Mouse (Mus musculus): ENCODE results near the gene Ints4. TPM values are rescaled to one million over a fixed set of nuclear protein-coding genes. Genes with fewer than 3 reads are reported as not detected.

Ints4 gene
- polyA plus RNA-seq, 1 experiment from 2014 or later, result 49.2 TPM

GRCm38 (mm10) chr7:97495052-97495451 lies 14.3 kb downstream of the Ints4 start:
- Histone ChIP-seq H3K4me1 (replicated peaks; ENCODE audit: control insufficient read depth, insufficient read depth, low read length) (no peaks in the 10 kb centered on the region), H3K9ac (ENCODE audit: low read depth, low read length) (no peak overlapping the region), H3K4me2 (no peak overlapping the region), H3K27me3 (replicated peaks; ENCODE audit: control insufficient read depth, insufficient read depth, low read length) (no peaks in the 10 kb centered on the region), H3K27ac (ENCODE audit: low read depth, low read length) (no peak overlapping the region), H3K36me3 (ENCODE audit: control insufficient read depth, insufficient read depth, low read length) (peaks cover 5% of the 10 kb centered on the region; the same call in 1 of the 2 replicates), H3K9me3 (ENCODE audit: control insufficient read depth, low read length) (no peaks in the 10 kb centered on the region), H3K4me3 (ENCODE audit: low read depth, low read length) (no peak overlapping the region)
- DNase-seq (ENCODE audit: low spot score) (no peak), ATAC-seq (replicated peaks; ENCODE audit: low FRiP score) (no peak)

DNA sequence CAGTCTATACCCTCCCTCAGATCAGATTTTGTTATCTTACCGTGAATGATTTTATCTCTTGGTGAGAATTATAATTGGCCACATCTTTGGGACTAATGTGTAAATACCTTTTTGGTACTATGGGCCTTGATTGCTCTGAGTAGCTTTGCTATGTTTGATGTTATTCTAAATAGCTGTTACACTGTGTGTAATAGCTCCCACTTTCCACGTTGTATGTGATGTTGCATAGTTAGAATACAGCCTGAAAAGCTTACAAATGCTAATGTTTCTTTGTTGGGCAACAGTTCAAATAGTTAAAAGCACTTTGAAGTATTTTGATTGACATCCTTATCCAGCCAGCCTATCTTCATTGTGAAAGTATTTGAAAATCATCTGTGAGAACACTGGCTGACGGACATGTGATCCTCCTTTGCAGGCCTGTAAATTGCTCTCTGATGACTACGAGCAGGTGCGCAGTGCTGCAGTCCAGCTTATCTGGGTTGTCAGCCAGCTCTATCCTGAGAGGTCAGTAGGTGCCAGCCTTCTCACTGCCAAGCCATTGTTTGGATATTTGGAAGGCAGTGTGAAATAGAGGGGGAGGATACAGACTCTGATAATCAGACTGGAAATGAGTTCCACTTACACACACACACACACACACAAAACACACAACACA lies 19.9 kb downstream of the Ints4 start:
- no peak for DNase-seq (ENCODE audit: low spot score)
- Histone ChIP-seq H3K4me1 (replicated peaks; ENCODE audit: control insufficient read depth, insufficient read depth, low read length) (no peaks in the 10 kb centered on the region), H3K9ac (ENCODE audit: low read depth, low read length) (no peak overlapping the region), H3K36me3 (ENCODE audit: control insufficient read depth, insufficient read depth, low read length) (peaks cover 9% of the 10 kb centered on the region; the same call in 1 of the 2 replicates), H3K9me3 (ENCODE audit: control insufficient read depth, low read length) (no peaks in the 10 kb centered on the region), H3K27ac (ENCODE audit: low read depth, low read length) (no peak overlapping the region), H3K4me2 (no peak overlapping the region), H3K27me3 (replicated peaks; ENCODE audit: control insufficient read depth, insufficient read depth, low read length) (no peaks in the 10 kb centered on the region), H3K4me3 (ENCODE audit: low read depth, low read length) (no peak overlapping the region)
- ATAC-seq (replicated peaks; ENCODE audit: low FRiP score), result no peak
- whole genome bisulfite sequencing, result 84% methylated on average over 5 of the region's 5 CpGs

GRCm38 (mm10) chr7:97514786-97515185 lies 34.0 kb downstream of the Ints4 start:
- 78% methylated on average over 1 of the region's 1 CpGs for WGBS
- H3K4me3 ChIP-seq (ENCODE audit: low read depth, low read length), result no peak overlapping the region
- no peaks in the 10 kb centered on the region for H3K9me3 ChIP-seq (ENCODE audit: control insufficient read depth, low read length)
- DNase-seq (ENCODE audit: low spot score), result no peak
- ATAC-seq (replicated peaks; ENCODE audit: low FRiP score), result no peak
- H3K9ac ChIP-seq (ENCODE audit: low read depth, low read length), result no peak overlapping the region
- no peak overlapping the region for H3K27ac ChIP-seq (ENCODE audit: low read depth, low read length)
- peaks cover 8% of the 10 kb centered on the region; the same call in 1 of the 2 replicates for H3K36me3 ChIP-seq (ENCODE audit: control insufficient read depth, insufficient read depth, low read length)
- H3K4me1 ChIP-seq (replicated peaks; ENCODE audit: control insufficient read depth, insufficient read depth, low read length), result no peaks in the 10 kb centered on the region
- H3K4me2 ChIP-seq, result no peak overlapping the region
- no peaks in the 10 kb centered on the region for H3K27me3 ChIP-seq (replicated peaks; ENCODE audit: control insufficient read depth, insufficient read depth, low read length)

GRCm38 (mm10) chr7:97519935-97520334 lies 39.2 kb downstream of the Ints4 start:
- H3K4me2 ChIP-seq, result no peak overlapping the region
- no peaks in the 10 kb centered on the region for H3K27me3 ChIP-seq (replicated peaks; ENCODE audit: control insufficient read depth, insufficient read depth, low read length)
- no peaks in the 10 kb centered on the region for H3K9me3 ChIP-seq (ENCODE audit: control insufficient read depth, low read length)
- H3K4me3 ChIP-seq (ENCODE audit: low read depth, low read length), result no peak overlapping the region
- H3K27ac ChIP-seq (ENCODE audit: low read depth, low read length), result no peak overlapping the region
- 80% methylated on average over 2 of the region's 2 CpGs for WGBS
- no peak overlapping the region for H3K9ac ChIP-seq (ENCODE audit: low read depth, low read length)
- no peak for ATAC-seq (replicated peaks; ENCODE audit: low FRiP score)
- peaks cover 3% of the 10 kb centered on the region; the same call in 1 of the 2 replicates for H3K36me3 ChIP-seq (ENCODE audit: control insufficient read depth, insufficient read depth, low read length)
- H3K4me1 ChIP-seq (replicated peaks; ENCODE audit: control insufficient read depth, insufficient read depth, low read length), result no peaks in the 10 kb centered on the region
- no peak for DNase-seq (ENCODE audit: low spot score)

- H3K27ac ChIP-seq (ENCODE audit: low read depth, low read length), result no peak overlapping the region
These were observed 54.8 kb downstream of the Ints4 start for GRCm38 (mm10) chr7:97535531-97535930.

DNA sequence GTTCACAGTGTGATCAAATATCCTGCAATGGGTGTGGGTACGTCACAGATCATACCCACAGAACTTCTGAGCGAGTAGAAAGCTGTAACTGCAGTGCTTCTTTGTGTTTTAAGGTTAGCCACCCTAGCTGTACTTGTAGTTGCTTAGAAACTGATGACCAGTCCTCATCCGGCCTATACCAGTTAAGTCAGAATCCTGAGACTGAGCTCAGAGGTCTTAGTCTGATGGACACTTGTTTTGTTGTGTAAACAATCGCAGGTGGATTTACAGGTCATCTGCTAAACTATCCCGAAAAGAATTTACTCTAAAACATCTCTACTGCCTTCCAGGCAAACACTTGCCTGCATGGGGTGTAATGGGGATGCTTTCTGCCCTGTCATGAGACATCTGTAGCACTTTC lies 55.8 kb downstream of the Ints4 start:
- DNase-seq (ENCODE audit: low spot score), result no peak
- 87% methylated on average over 5 of the region's 5 CpGs for WGBS
- peaks cover 38% of the 10 kb centered on the region for H3K36me3 ChIP-seq (ENCODE audit: control insufficient read depth, insufficient read depth, low read length)

More at GRCm38 (mm10) chr7:97535531-97535930, 54.8 kb downstream of the Ints4 start:
- Histone ChIP-seq H3K9me3 (ENCODE audit: control insufficient read depth, low read length) (no peaks in the 10 kb centered on the region), H3K27me3 (replicated peaks; ENCODE audit: control insufficient read depth, insufficient read depth, low read length) (no peaks in the 10 kb centered on the region), H3K4me1 (replicated peaks; ENCODE audit: control insufficient read depth, insufficient read depth, low read length) (no peaks in the 10 kb centered on the region), H3K4me2 (no peak overlapping the region), H3K4me3 (ENCODE audit: low read depth, low read length) (no peak overlapping the region), H3K36me3 (ENCODE audit: control insufficient read depth, insufficient read depth, low read length) (peaks cover 42% of the 10 kb centered on the region), H3K9ac (ENCODE audit: low read depth, low read length) (no peak overlapping the region)
- no peak for DNase-seq (ENCODE audit: low spot score)
- ATAC-seq (replicated peaks; ENCODE audit: low FRiP score), result no peak
- WGBS, result 89% methylated on average over 5 of the region's 5 CpGs

DNA sequence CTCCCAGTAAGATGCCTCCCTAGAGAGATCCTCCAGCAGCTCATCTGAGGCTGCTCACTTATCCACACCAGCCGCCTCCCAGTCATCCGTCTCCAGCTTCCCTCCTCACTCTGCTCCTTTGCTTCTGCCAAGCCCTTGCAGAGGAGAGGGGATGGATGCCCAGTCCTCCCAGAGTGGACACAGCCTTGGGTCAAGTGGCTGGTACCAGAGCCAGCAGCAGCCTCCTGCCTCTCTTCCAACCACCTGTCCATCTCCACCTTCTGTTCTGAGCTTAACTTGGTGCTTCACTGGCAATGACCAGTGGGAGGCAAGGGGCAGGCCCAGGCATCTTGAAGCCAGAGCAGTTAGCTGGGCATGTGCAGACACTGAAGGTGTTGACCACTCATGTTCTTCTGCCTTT lies 65.7 kb downstream of the Ints4 start:
- Histone ChIP-seq H3K9me3 (ENCODE audit: control insufficient read depth, low read length) (no peaks in the 10 kb centered on the region), H3K27ac (ENCODE audit: low read depth, low read length) (no peak overlapping the region), H3K36me3 (ENCODE audit: control insufficient read depth, insufficient read depth, low read length) (peaks cover 3% of the 10 kb centered on the region; the same call in 1 of the 2 replicates), H3K9ac (ENCODE audit: low read depth, low read length) (no peak overlapping the region), H3K27me3 (replicated peaks; ENCODE audit: control insufficient read depth, insufficient read depth, low read length) (no peaks in the 10 kb centered on the region), H3K4me3 (ENCODE audit: low read depth, low read length) (no peak overlapping the region), H3K4me2 (no peak overlapping the region), H3K4me1 (replicated peaks; ENCODE audit: control insufficient read depth, insufficient read depth, low read length) (no peaks in the 10 kb centered on the region)
- no peak for DNase-seq (ENCODE audit: low spot score)
- no peak for ATAC-seq (replicated peaks; ENCODE audit: low FRiP score)
- 75% methylated on average over 2 of the region's 2 CpGs for WGBS

More for the DNA sequence above, 55.8 kb downstream of the Ints4 start:
- no peak overlapping the region for H3K9ac ChIP-seq (ENCODE audit: low read depth, low read length)
- H3K4me1 ChIP-seq (replicated peaks; ENCODE audit: control insufficient read depth, insufficient read depth, low read length), result no peaks in the 10 kb centered on the region
- H3K4me2 ChIP-seq, result no peak overlapping the region
- no peak overlapping the region for H3K27ac ChIP-seq (ENCODE audit: low read depth, low read length)
- ATAC-seq (replicated peaks; ENCODE audit: low FRiP score), result no peak
- no peak overlapping the region for H3K4me3 ChIP-seq (ENCODE audit: low read depth, low read length)
- no peaks in the 10 kb centered on the region for H3K9me3 ChIP-seq (ENCODE audit: control insufficient read depth, low read length)
- no peaks in the 10 kb centered on the region for H3K27me3 ChIP-seq (replicated peaks; ENCODE audit: control insufficient read depth, insufficient read depth, low read length)

GRCm38 (mm10) chr7:97549301-97549700 lies 68.5 kb downstream of the Ints4 start:
- Histone ChIP-seq H3K36me3 (ENCODE audit: control insufficient read depth, insufficient read depth, low read length) (no peaks in the 10 kb centered on the region), H3K9ac (ENCODE audit: low read depth, low read length) (no peak overlapping the region), H3K27ac (ENCODE audit: low read depth, low read length) (no peak overlapping the region), H3K4me2 (no peak overlapping the region), H3K4me3 (ENCODE audit: low read depth, low read length) (no peak overlapping the region), H3K9me3 (ENCODE audit: control insufficient read depth, low read length) (no peaks in the 10 kb centered on the region), H3K4me1 (replicated peaks; ENCODE audit: control insufficient read depth, insufficient read depth, low read length) (no peaks in the 10 kb centered on the region), H3K27me3 (replicated peaks; ENCODE audit: control insufficient read depth, insufficient read depth, low read length) (no peaks in the 10 kb centered on the region)
- WGBS, result 86% methylated on average over 10 of the region's 10 CpGs
- ATAC-seq (replicated peaks; ENCODE audit: low FRiP score) (no peak), DNase-seq (ENCODE audit: low spot score) (no peak)

- Histone ChIP-seq H3K27ac (ENCODE audit: low read depth, low read length) (no peak overlapping the region), H3K4me3 (ENCODE audit: low read depth, low read length) (no peak overlapping the region), H3K9ac (ENCODE audit: low read depth, low read length) (no peak overlapping the region), H3K9me3 (ENCODE audit: control insufficient read depth, low read length) (no peaks in the 10 kb centered on the region), H3K27me3 (replicated peaks; ENCODE audit: control insufficient read depth, insufficient read depth, low read length) (no peaks in the 10 kb centered on the region), H3K4me1 (replicated peaks; ENCODE audit: control insufficient read depth, insufficient read depth, low read length) (no peaks in the 10 kb centered on the region), H3K4me2 (no peak overlapping the region), H3K36me3 (ENCODE audit: control insufficient read depth, insufficient read depth, low read length) (no peaks in the 10 kb centered on the region)
- no peak for DNase-seq (ENCODE audit: low spot score)
- 86% methylated on average over 9 of the region's 9 CpGs for WGBS
- ATAC-seq (replicated peaks; ENCODE audit: low FRiP score), result no peak
These were observed 69.9 kb downstream of the Ints4 start for GRCm38 (mm10) chr7:97550673-97551072.
